30 mouse cellular contexts compared by ENCODE assay signal in genomic region chr7:60006262-60006661, GRCm38 (mm10). TPM values are rescaled to one million over a fixed set of nuclear protein-coding genes. Genes with fewer than 3 reads are reported as not detected.
A peak's percentile ranks its signal among the peaks of the same experiment; 100 is the strongest.
DNase-seq lines count a peak whose midpoint lies in the region; ATAC-seq and TF ChIP-seq lines count a peak whose summit lies in the region.
"Had no signal": no experiment of that assay in that cellular context is flagged by ENCODE, and none has a peak within 500 bp of the region (broad histone marks: within the 10 kb centered on the region; RNA-seq: fewer than 3 reads in every experiment).

No protein-coding gene starts in this region.

- WGBS in midbrain, embryonic 15.5 days, result 44% methylated on average over 2 of the region's 2 CpGs

- H3K36me3 ChIP-seq in ES-E14 (ENCODE audit: control insufficient read depth, insufficient read depth, low read length, poor library complexity, severe bottlenecking), result no peaks in the 10 kb centered on the region
- H3K36me3 ChIP-seq in midbrain, embryonic 15.5 days (replicated peaks), result no peaks in the 10 kb centered on the region
- H3K36me3 ChIP-seq: embryonic facial prominence, embryonic 13.5 days; embryonic facial prominence, embryonic 15.5 days; forebrain, embryonic 10.5 days; forebrain, embryonic 12.5 days had no signal

- no peaks in the 10 kb centered on the region for H3K9me3 ChIP-seq in ES-E14 (ENCODE audit: control insufficient read depth, insufficient read depth, low read depth, low read length)
- peaks cover 9% of the 10 kb centered on the region for H3K9me3 ChIP-seq in midbrain, embryonic 15.5 days

- H3K9ac ChIP-seq in ES-E14 (ENCODE audit: insufficient read depth, low read depth, low read length, poor library complexity, severe bottlenecking), result no peak overlapping the region
- no peak overlapping the region for H3K9ac ChIP-seq in midbrain, embryonic 15.5 days
- H3K9ac ChIP-seq: embryonic facial prominence, embryonic 13.5 days; embryonic facial prominence, embryonic 15.5 days; forebrain, embryonic 12.5 days had no signal

- H3K4me3 ChIP-seq in ES-E14 (ENCODE audit: insufficient read depth in 1 of 2, low read depth in 1 of 2, low read length in 2 of 2, poor library complexity in 1 of 2, severe bottlenecking in 1 of 2), result no peak overlapping the region
- H3K4me3 ChIP-seq in midbrain, embryonic 15.5 days, result no peak overlapping the region
- H3K4me3 ChIP-seq: embryonic facial prominence, embryonic 13.5 days; embryonic facial prominence, embryonic 15.5 days; erythroblast, embryonic 14.5 days; forebrain, embryonic 10.5 days; forebrain, embryonic 12.5 days had no signal

- 0 out of 4 replicates have a peak, but pooled peaks cover 0 to 1% of the 10 kb centered on the region in 2 experiments for H3K4me1 ChIP-seq in ES-E14 (ENCODE audit: control insufficient read depth in 2 of 2, insufficient read depth in 2 of 2, low read length in 2 of 2, poor library complexity in 1 of 2)
- no peaks in the 10 kb centered on the region for H3K4me1 ChIP-seq in midbrain, embryonic 15.5 days
- H3K4me1 ChIP-seq: embryonic facial prominence, embryonic 15.5 days; forebrain, embryonic 12.5 days had no signal

- in situ Hi-C loops in ES-E14 (cut with MboI; ENCODE audit: low sequenced_read_pairs in 2 of 2, unreplicated experiment in 2 of 2), result no loop called here

- ATAC-seq in midbrain, embryonic 15.5 days (replicated peaks), result no peak
- ATAC-seq: CD4-positive, CD25-positive, alpha-beta regulatory T cell, adult 4 months; forebrain, embryonic 14.5 days; forebrain, embryonic 16.5 days had no signal

- H3K4me2 ChIP-seq in midbrain, embryonic 15.5 days, result no peak overlapping the region
- H3K4me2 ChIP-seq: embryonic facial prominence, embryonic 13.5 days; embryonic facial prominence, embryonic 15.5 days; forebrain, embryonic 12.5 days had no signal

- DNase-seq in retina, postnatal 1 day, result peak; percentile 5
- no peak for DNase-seq in retina, embryonic 14.5 days (ENCODE audit: low spot score)
- DNase-seq in ES-E14 (ENCODE audit: low read depth, low spot score) (no peak), ZHBTc4 (ENCODE audit: low read depth, low spot score) (peak; percentile 56)
- DNase-seq in adrenal gland, postnatal 10 days, result no peak
- no peak for DNase-seq in testis, postnatal 10 days (ENCODE audit: low spot score)
- DNase-seq: adrenal gland, adult 2 months; adrenal gland, postnatal 14 days; adrenal gland, postnatal 36 days; B cell, adult 2 months; cerebellum, adult 11 months; cerebellum, adult 18-20 months; cerebellum, adult 8-10 months; cerebellum, adult 9-11 months; cerebellum, postnatal 14 days; cerebellum, postnatal 36 days; embryo, embryonic 11 days had no signal

- H3K27ac ChIP-seq in ES-E14 (ENCODE audit: insufficient read depth, low read depth, low read length, poor library complexity, severe bottlenecking), result peak overlapping the region; percentile 31; the same call in 1 of the 2 replicates
- H3K27ac ChIP-seq in midbrain, embryonic 15.5 days, result no peak overlapping the region
- H3K27ac ChIP-seq: embryonic facial prominence, embryonic 13.5 days; embryonic facial prominence, embryonic 15.5 days; forebrain, embryonic 10.5 days; forebrain, embryonic 12.5 days had no signal

- H3K27me3 ChIP-seq in midbrain, embryonic 15.5 days (replicated peaks), result no peaks in the 10 kb centered on the region
- H3K27me3 ChIP-seq: CH12.LX; embryonic facial prominence, embryonic 13.5 days; embryonic facial prominence, embryonic 15.5 days; forebrain, embryonic 12.5 days had no signal

TF ChIP-seq in ES-E14, 5 proteins besides CTCF, POLR2A, EP300 and RAD21:
- TF ChIP-seq CHD2 (IDR thresholded peaks at IDR 0.05; ENCODE audit: low read depth, low read length) (no peak), HCFC1 (IDR thresholded peaks at IDR 0.05; ENCODE audit: borderline replicate concordance, insufficient read depth, low read length) (no peak), MAFK (IDR thresholded peaks at IDR 0.05; ENCODE audit: insufficient read depth, low read depth, low read length) (no peak), ZNF384 (IDR thresholded peaks at IDR 0.05; ENCODE audit: low read depth, low read length) (peak; percentile 90)

RNA-seq across cellular contexts. Expression of gene Gm38393, which starts 1.4 kb away (rescaled TPM):
- 67.4 and 104 TPM in 2 replicates for total RNA-seq in ES-E14 (2012; rRNA removed)
- 1 to 10 TPM; 2.9 to 5.8 TPM for total RNA-seq in adrenal gland, postnatal 10 days (2021)
- polyA plus RNA-seq in midbrain, embryonic 15.5 days (2015; fragmentation: Nextera tagmentation; extraction: Ambion mirVana), result 3.7 and 4.2 TPM in 2 replicates
- total RNA-seq: common myeloid progenitor, adult 5-6 weeks; MEL had no signal
- polyA plus RNA-seq: CD4-positive, CD25-positive, alpha-beta regulatory T cell, adult 4 months had no signal

RNA-seq across cellular contexts. Expression of gene Snurf, which starts 1.4 kb away (rescaled TPM):
- 129 and 202 TPM in 2 replicates for total RNA-seq in ES-E14 (2012; rRNA removed)
- 100 to 1,000 TPM; 106 to 124 TPM for total RNA-seq in adrenal gland, postnatal 10 days (2021)
- 598 and 661 TPM in 2 replicates for polyA plus RNA-seq in midbrain, embryonic 15.5 days (2015; fragmentation: Nextera tagmentation; extraction: Ambion mirVana)
- total RNA-seq: CH12.LX; common myeloid progenitor, adult 5-6 weeks; MEL had no signal
- polyA plus RNA-seq: adrenal gland, adult 2 months; CD4-positive, CD25-positive, alpha-beta regulatory T cell, adult 4 months; erythroblast, embryonic 14.5 days; frontal cortex, adult 2 months had no signal

Comparison
In these comparisons a context has a peak if more than half of its experiments do, and no peak if none do; other contexts are left out.
1. DNase-seq: peak in retina, postnatal 1 day (single experiment) and ZHBTc4 (single experiment); none in retina, embryonic 14.5 days (single experiment), ES-E14 (single experiment), adrenal gland, postnatal 10 days (single experiment) and testis, postnatal 10 days (single experiment).
2. RNA of gene Gm38393, which starts 1.4 kb away (total RNA-seq): 67.4 to 104 TPM in ES-E14; 2.9 to 5.8 TPM in adrenal gland, postnatal 10 days; every median in the first group is over 10 times any median in the second.